Comparison of ENCODE assay signal across 17 mouse cellular contexts in the genomic region with DNA sequence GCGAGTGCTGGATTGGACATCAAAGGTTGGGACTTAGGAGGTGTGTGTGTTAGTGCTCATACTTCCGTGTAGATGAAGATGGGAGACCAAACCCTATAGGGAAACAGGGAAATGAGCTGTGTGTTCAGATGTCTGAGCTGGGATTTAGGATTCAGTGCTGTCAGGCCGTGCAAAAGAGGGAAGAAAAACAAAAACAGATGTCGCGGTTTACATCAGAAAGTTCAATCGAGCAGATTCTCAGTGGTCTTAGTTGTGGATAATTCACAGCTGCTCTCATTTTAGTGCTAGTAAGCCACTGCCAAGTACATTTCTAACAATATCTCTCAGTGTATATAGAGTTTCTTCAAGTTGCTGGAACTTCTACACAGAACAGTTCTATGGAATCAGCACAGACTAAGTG. TPM values are rescaled to one million over a fixed set of nuclear protein-coding genes. Genes with fewer than 3 reads are reported as not detected.
DNase-seq lines count a peak whose midpoint lies in the region; ATAC-seq and TF ChIP-seq lines count a peak whose summit lies in the region.
"Had no signal": no experiment of that assay in that cellular context is flagged by ENCODE, and none has a peak within 500 bp of the region (broad histone marks: within the 10 kb centered on the region; RNA-seq: fewer than 3 reads in every experiment).

No protein-coding gene starts in this region.

- H3K9me3 ChIP-seq in lung, postnatal 0 days (ENCODE audit: low read length) = no peaks in the 10 kb centered on the region
- no peaks in the 10 kb centered on the region for H3K9me3 ChIP-seq in limb, embryonic 10.5 days (replicated peaks)
- H3K9me3 ChIP-seq: forebrain, embryonic 10.5 days had no signal

- no peak overlapping the region for H3K4me2 ChIP-seq in lung, postnatal 0 days (replicated peaks; ENCODE audit: low read depth, low read length)
- H3K4me2 ChIP-seq: liver, embryonic 11.5 days; midbrain, embryonic 11.5 days had no signal

- TF ChIP-seq CTCF in lung, postnatal 0 days (IDR thresholded peaks at IDR 0.05) = no peak

- H3K36me3 ChIP-seq in lung, postnatal 0 days (ENCODE audit: insufficient read depth, low read length) = no peaks in the 10 kb centered on the region
- H3K36me3 ChIP-seq in limb, embryonic 10.5 days = peaks cover 17% of the 10 kb centered on the region

- no peak overlapping the region for H3K9ac ChIP-seq in lung, postnatal 0 days (replicated peaks; ENCODE audit: low read depth)

- peak overlapping the region; percentile 47 for H3K27ac ChIP-seq in lung, postnatal 0 days (ENCODE audit: low read length)
- no peak overlapping the region for H3K27ac ChIP-seq in limb, embryonic 10.5 days
- H3K27ac ChIP-seq: forebrain, embryonic 10.5 days had no signal

- no peak overlapping the region for H3K4me3 ChIP-seq in lung, postnatal 0 days (ENCODE audit: low read depth, low read length)
- H3K4me3 ChIP-seq in limb, embryonic 10.5 days = no peak overlapping the region
- H3K4me3 ChIP-seq: forebrain, embryonic 10.5 days had no signal

- WGBS in lung, postnatal 0 days = 45% methylated on average over 6 of the region's 6 CpGs
- 41% methylated on average over 6 of the region's 6 CpGs for WGBS in limb, embryonic 10.5 days

- no peaks in the 10 kb centered on the region for H3K27me3 ChIP-seq in lung, postnatal 0 days (replicated peaks; ENCODE audit: insufficient read depth, low read length)
- no peaks in the 10 kb centered on the region for H3K27me3 ChIP-seq in limb, embryonic 10.5 days (ENCODE audit: low read depth, poor library complexity, severe bottlenecking)

- no peak for TF ChIP-seq EP300 in lung, postnatal 0 days (IDR thresholded peaks at IDR 0.05)

- peak; percentile 76 for ATAC-seq in frontal cortex, adult (ENCODE audit: low TSS enrichment)
- ATAC-seq in lung, postnatal 0 days = peak; percentile 57

- DNase-seq in frontal cortex, postnatal 36 days (ENCODE audit: low spot score in 2 of 2) = no peak
- DNase-seq in lung, postnatal 0 days (ENCODE audit: low spot score) = peak; percentile 52
- no peak for DNase-seq in lung, postnatal 4 days
- peak; percentile 29 for DNase-seq in limb, embryonic 10.5 days (ENCODE audit: low spot score)
- no peak for DNase-seq in ovary, postnatal 36 days (ENCODE audit: low spot score)
- DNase-seq in right cerebral cortex, postnatal 25 days = no peak
- DNase-seq in layer of hippocampus, postnatal 10 days (ENCODE audit: low spot score in 2 of 2) = no peak
- DNase-seq: B cell, adult 2 months; cerebellum, adult 18-20 months; heart, adult 11 months; kidney, adult 11 months; lung, postnatal 36 days; thymus, adult 18-20 months had no signal

- no peaks in the 10 kb centered on the region for H3K4me1 ChIP-seq in lung, postnatal 0 days (ENCODE audit: insufficient read depth, low read depth, low read length)
- H3K4me1 ChIP-seq in limb, embryonic 10.5 days = peaks cover 14% of the 10 kb centered on the region

RNA-seq across cellular contexts. Expression of a gene that starts 33.2 kb away (rescaled TPM):
- polyA plus RNA-seq in lung, postnatal 0 days (2015; fragmentation: Nextera tagmentation; extraction: Ambion mirVana) = 209 and 242 TPM in 2 replicates
- 28.1 and 31.7 TPM in 2 replicates for polyA plus RNA-seq in limb, embryonic 10.5 days (2016; fragmentation: Nextera tagmentation; extraction: Ambion mirVana)
- 1 to 10 TPM; 8.2 to 8.3 TPM for total RNA-seq in layer of hippocampus, postnatal 10 days (2021)

RNA-seq across cellular contexts. Expression of a gene that starts 42.5 kb away (rescaled TPM):
- polyA plus RNA-seq in lung, postnatal 0 days (2015; fragmentation: Nextera tagmentation; extraction: Ambion mirVana) = 49.3 and 61.1 TPM in 2 replicates
- 19.6 and 29.4 TPM in 2 replicates for polyA plus RNA-seq in limb, embryonic 10.5 days (2016; fragmentation: Nextera tagmentation; extraction: Ambion mirVana)
- 100 to 1,000 TPM; 158 to 175 TPM for total RNA-seq in layer of hippocampus, postnatal 10 days (2021)

Comparison
In these comparisons a context has a peak if more than half of its experiments do, and no peak if none do; other contexts are left out.
1. DNase-seq: peak in lung, postnatal 0 days (single experiment) and limb, embryonic 10.5 days (single experiment); none in frontal cortex, postnatal 36 days (0 of 2), lung, postnatal 4 days (0 of 2), ovary, postnatal 36 days (single experiment), right cerebral cortex, postnatal 25 days (single experiment) and layer of hippocampus, postnatal 10 days (0 of 2).